Mouse (Mus musculus): ENCODE data around the gene Tfec.

DNA sequence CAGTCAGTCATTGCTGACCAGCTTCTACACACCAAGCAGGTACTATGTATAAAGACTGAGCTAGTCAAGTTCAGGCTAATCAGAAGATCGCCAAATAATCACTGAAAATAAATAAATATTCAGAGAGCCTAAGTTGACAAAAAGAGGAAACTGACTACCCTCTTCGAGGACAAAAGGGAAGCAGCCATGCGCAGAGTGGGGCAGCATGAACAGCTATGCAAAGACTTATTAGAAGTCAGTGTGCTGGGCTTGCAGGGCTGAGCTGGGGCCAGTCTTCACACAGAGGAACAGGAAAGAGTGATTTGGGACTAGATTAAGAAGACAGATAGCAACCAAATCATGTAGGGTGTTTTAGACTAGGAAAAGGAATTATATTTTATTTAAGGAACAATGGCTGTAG lies 45.3 kb upstream of the Tfec start:
- TF ChIP-seq CTCF (IDR thresholded peaks at IDR 0.05; ENCODE audit: control insufficient read depth, insufficient read depth, low read length) (no peak), POLR2A (IDR thresholded peaks at IDR 0.05; ENCODE audit: borderline replicate concordance, control insufficient read depth, low read depth, low read length) (no peak)

All from bone marrow, adult 2 months (tissue).